Mouse (Mus musculus): ENCODE data around the gene Mdh2. TPM values are rescaled to one million over a fixed set of nuclear protein-coding genes. Genes with fewer than 3 reads are reported as not detected.
A peak's percentile ranks its signal among the peaks of the same experiment; 100 is the strongest.

Gene Mdh2
- total RNA-seq, 2 experiments from 2014 or later: 489 to 545 TPM

DNA sequence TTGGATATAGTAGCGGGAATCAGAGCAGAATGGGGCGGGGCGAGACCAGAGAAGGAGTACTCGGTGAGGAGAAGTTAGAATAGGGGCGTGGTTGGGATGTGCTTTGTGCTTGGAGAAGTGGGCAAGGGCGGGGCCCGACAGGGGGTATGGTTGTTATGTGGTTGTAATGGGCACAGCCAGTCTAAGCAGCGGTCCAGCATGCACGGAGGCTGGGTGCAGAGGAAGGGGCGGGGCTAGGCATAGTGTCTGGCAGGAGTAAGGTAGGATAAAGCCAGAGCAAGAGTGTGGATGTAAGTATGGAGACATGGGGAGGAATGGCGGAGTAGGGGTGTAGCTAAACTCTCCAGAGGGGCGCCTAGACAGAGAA is 57.2 kb downstream of the Mdh2 start:
- peak in 1 of 2 experiments; percentile 46 for DNase-seq

DNA sequence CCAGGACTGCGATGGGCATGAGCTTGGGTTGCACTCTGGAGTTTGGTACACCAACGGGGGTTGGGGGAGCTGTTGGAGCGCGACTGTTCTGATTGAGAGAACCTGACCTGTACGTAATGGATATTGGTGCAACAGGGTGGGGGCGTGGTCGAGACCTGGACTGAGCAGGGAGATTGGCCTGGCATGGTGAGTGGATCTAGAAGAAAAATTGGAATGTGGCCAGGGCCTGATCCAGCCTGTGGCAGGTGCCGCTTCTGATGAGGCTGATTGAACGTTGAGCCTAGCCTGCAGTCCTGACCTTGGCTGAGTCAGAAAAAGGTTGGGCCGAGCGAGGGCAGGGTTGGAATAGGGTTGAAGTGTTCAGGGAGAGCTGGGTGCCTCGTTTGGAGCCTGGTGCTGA is 57.7 kb downstream of the Mdh2 start:
- peak; percentile 55 to 68 for DNase-seq

Small RNAs within 50 kb of the gene (microRNA-seq; reads per million reads assigned to microRNA genes)
- gene Gm23268: not detected
- not detected for gene Mir7034

Other genes starting within 250 kb of the Mdh2 start
- 10 to 100 TPM; 20.0 to 28.0 TPM for gene Hip1, start 233.4 kb upstream of the Mdh2 start, total RNA-seq (2021)
- gene Ccl26, start 214.9 kb upstream of the Mdh2 start, total RNA-seq (2021): not detected
- gene Ccl24, start 205.4 kb upstream of the Mdh2 start, total RNA-seq (2021): under 1 TPM; 0.73 to 0.82 TPM
- gene Rhbdd2, start 145.9 kb upstream of the Mdh2 start, total RNA-seq (2021): 10 to 100 TPM; 46.9 to 48.8 TPM
- gene Por, start 108.4 kb upstream of the Mdh2 start, total RNA-seq (2021): 100 to 1,000 TPM; 300 to 324 TPM
- 10 to 100 TPM; 55.5 to 59.9 TPM for gene Tmem120a, start 34.0 kb upstream of the Mdh2 start, total RNA-seq (2021)
- gene Styxl1, start 95 bp upstream of the Mdh2 start, total RNA-seq (2021): under 1 TPM; 0.33 to 0.83 TPM
- 1 to 10 TPM; 1.6 to 3.4 TPM for gene Srrm3, start 28.4 kb downstream of the Mdh2 start, total RNA-seq (2021)
- 100 to 1,000 TPM in 1 of 2 experiments, 10 to 100 TPM in 1; 85.2 to 330 TPM for gene Hspb1, start 109.4 kb downstream of the Mdh2 start, total RNA-seq (2021)
- gene Ywhag, start 156.1 kb downstream of the Mdh2 start, total RNA-seq (2021): 100 to 1,000 TPM; 499 to 690 TPM
- 1 to 10 TPM; 2.3 to 3.3 TPM for gene Ssc4d, start 196.1 kb downstream of the Mdh2 start, total RNA-seq (2021)
- not detected for gene Zp3, start 201.6 kb downstream of the Mdh2 start, total RNA-seq (2021)
- 10 to 100 TPM; 13.3 to 17.1 TPM for gene Dtx2, start 216.3 kb downstream of the Mdh2 start, total RNA-seq (2021)